ENCODE assay signal across 8 mouse cellular contexts in the genomic region with DNA sequence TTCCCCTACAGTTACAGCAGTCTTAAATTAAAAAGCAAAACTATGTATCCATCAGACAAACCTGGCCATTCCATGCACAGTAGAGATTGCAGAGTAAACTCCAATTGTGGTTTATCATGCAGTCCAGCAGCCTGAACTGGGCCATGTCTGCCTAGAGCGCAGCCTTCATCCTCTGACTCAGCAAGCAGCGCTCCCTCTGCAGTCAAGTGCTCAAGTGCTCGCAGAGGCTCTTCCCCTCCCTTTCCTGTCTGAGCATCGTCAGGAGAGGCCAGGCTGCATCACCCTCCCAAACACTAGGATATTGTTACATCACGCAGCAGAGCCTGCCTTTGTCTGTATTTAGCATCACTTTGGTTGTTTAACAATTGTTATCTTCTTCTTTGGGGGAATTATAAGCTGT. TPM values are rescaled to one million over a fixed set of nuclear protein-coding genes. Genes with fewer than 3 reads are reported as not detected.
DNase-seq lines count a peak whose midpoint lies in the region; ATAC-seq and TF ChIP-seq lines count a peak whose summit lies in the region.

No protein-coding gene starts in this region.

- H3ac ChIP-seq in C2C12 (ENCODE audit: control insufficient read depth, insufficient read length, low read depth): no peak overlapping the region
- H3ac ChIP-seq in myocyte (ENCODE audit: control insufficient read depth, insufficient read length): no peak overlapping the region

- H3K4me1 ChIP-seq in cerebellum, adult 2 months (ENCODE audit: control insufficient read depth, insufficient read depth, low read length): peaks cover 22% of the 10 kb centered on the region
- 0 out of 2 replicates have a peak, but pooled peaks cover 7% of the 10 kb centered on the region for H3K4me1 ChIP-seq in forebrain, postnatal 0 days (ENCODE audit: insufficient read depth)

- no peak overlapping the region for H3K9ac ChIP-seq in forebrain, postnatal 0 days

- peak; percentile 78 for ATAC-seq in forebrain, postnatal 0 days

- no peaks in the 10 kb centered on the region for H3K27me3 ChIP-seq in C2C12 (ENCODE audit: control insufficient read depth, insufficient read depth, insufficient read length)
- no peaks in the 10 kb centered on the region for H3K27me3 ChIP-seq in cerebellum, adult 2 months (ENCODE audit: control insufficient read depth, insufficient read depth, low read length)
- H3K27me3 ChIP-seq in forebrain, postnatal 0 days (ENCODE audit: insufficient read depth, low read length): no peaks in the 10 kb centered on the region
- no peaks in the 10 kb centered on the region for H3K27me3 ChIP-seq in myocyte (ENCODE audit: control insufficient read depth, insufficient read depth, insufficient read length)

- no peak overlapping the region for H3K4me3 ChIP-seq in gastrocnemius, adult 2 months
- no peak overlapping the region for H3K4me3 ChIP-seq in C2C12 (ENCODE audit: insufficient read depth, poor library complexity, severe bottlenecking)
- H3K4me3 ChIP-seq in cerebellum, adult 2 months (replicated peaks; ENCODE audit: insufficient read depth, low read depth, low read length): no peak overlapping the region
- no peak overlapping the region for H3K4me3 ChIP-seq in forebrain, postnatal 0 days (ENCODE audit: low read depth, low read length)
- peak overlapping the region; percentile 3; the same call in 1 of the 2 replicates for H3K4me3 ChIP-seq in left cerebral cortex, adult 2 months
- no peak overlapping the region for H3K4me3 ChIP-seq in myocyte

- no peaks in the 10 kb centered on the region for H3K9me3 ChIP-seq in forebrain, postnatal 0 days (ENCODE audit: low read length)

- H3K79me2 ChIP-seq in C2C12 (ENCODE audit: control insufficient read depth, insufficient read depth): peaks cover 98% of the 10 kb centered on the region
- peaks cover 92% of the 10 kb centered on the region for H3K79me2 ChIP-seq in myocyte (ENCODE audit: control insufficient read depth, insufficient read depth)

- H3K27ac ChIP-seq in gastrocnemius, adult 2 months: peak overlapping the region; percentile 24; the same call in 1 of the 2 replicates
- no peak overlapping the region; the same call in 1 of the 2 replicates for H3K27ac ChIP-seq in cerebellum, adult 2 months (ENCODE audit: insufficient read depth, low read length)
- no peak overlapping the region for H3K27ac ChIP-seq in forebrain, postnatal 0 days (ENCODE audit: low read depth, low read length)
- H3K27ac ChIP-seq in left cerebral cortex, adult 2 months: peak overlapping the region; percentile 58

- DNase-seq in gastrocnemius, adult 2 months: peak; percentile 39
- DNase-seq in gastrocnemius, postnatal 10 days: no peak
- DNase-seq in cerebellum, adult 2 months: peak; percentile 54 to 75
- peak; percentile 43 for DNase-seq in forebrain, postnatal 0 days
- peak; percentile 33 to 40 for DNase-seq in left cerebral cortex, adult 2 months (ENCODE audit: extremely low spot score in 1 of 2, low spot score in 2 of 2)
- DNase-seq in urinary bladder, postnatal 25 days (ENCODE audit: low spot score): no peak

- peaks cover 79% of the 10 kb centered on the region for H3K79me3 ChIP-seq in C2C12 (ENCODE audit: low read depth)

- peak overlapping the region; percentile 15; the same call in 1 of the 2 replicates for H3K4me2 ChIP-seq in forebrain, postnatal 0 days (ENCODE audit: low read depth)
- peak overlapping the region; percentile 81 for H3K4me2 ChIP-seq in myocyte (ENCODE audit: low read depth)

- TF ChIP-seq CTCF in gastrocnemius, adult 2 months (IDR thresholded peaks at IDR 0.05): peak; percentile 4; the same call in 1 of the 2 replicates
- TF ChIP-seq CTCF in C2C12 (IDR thresholded peaks at IDR 0.05; ENCODE audit: control insufficient read depth, insufficient read depth, insufficient read length): no peak
- 0 out of 2 replicates have a peak, but pooled peaks have one; percentile 10 for TF ChIP-seq CTCF in cerebellum, adult 2 months (IDR thresholded peaks at IDR 0.05; ENCODE audit: borderline replicate concordance, insufficient read depth, low read depth, low read length)
- TF ChIP-seq CTCF in forebrain, postnatal 0 days (IDR thresholded peaks at IDR 0.05; ENCODE audit: low read depth): 0 out of 2 replicates have a peak, but pooled peaks have one; percentile 15
- no peak for TF ChIP-seq CTCF in left cerebral cortex, adult 2 months (IDR thresholded peaks at IDR 0.05)

- 2% methylated on average over 5 of the region's 5 CpGs for WGBS in cerebellum, adult 2 months
- 1% methylated on average over 5 of the region's 5 CpGs for WGBS in forebrain, postnatal 0 days

- TF ChIP-seq POLR2A in cerebellum, adult 2 months (IDR thresholded peaks at IDR 0.05; ENCODE audit: borderline replicate concordance, insufficient read depth, low read length): no peak
- TF ChIP-seq POLR2A in myocyte (IDR thresholded peaks at IDR 0.05; ENCODE audit: insufficient read length, low read depth): peak; percentile 59

- intact Hi-C loops in gastrocnemius, adult 2 months (cut with DNase I): no loop called here
- intact Hi-C loops in left cerebral cortex, adult 2 months (cut with DNase I): no loop called here

- H3K36me3 ChIP-seq in C2C12 (ENCODE audit: control insufficient read depth, insufficient read depth) (no peaks in the 10 kb centered on the region), myocyte (ENCODE audit: control insufficient read depth, insufficient read depth) (no peaks in the 10 kb centered on the region)
- no peaks in the 10 kb centered on the region for H3K36me3 ChIP-seq in forebrain, postnatal 0 days (ENCODE audit: insufficient read depth)

TF ChIP-seq in C2C12, 6 proteins besides CTCF, POLR2A, EP300 and RAD21:
- TF ChIP-seq CEBPB (IDR thresholded peaks at IDR 0.05; ENCODE audit: low read depth): peak; percentile 26
- TF ChIP-seq MYOG (IDR thresholded peaks at IDR 0.05; ENCODE audit: control insufficient read depth, extremely low read depth, insufficient read length): no peak
- peak; percentile 24 for TF ChIP-seq MYOD1 (IDR thresholded peaks at IDR 0.05; ENCODE audit: control insufficient read depth, insufficient read length, low read depth)
- TF ChIP-seq FOSL1 (IDR thresholded peaks at IDR 0.05; ENCODE audit: insufficient read depth, low read length, poor library complexity, severe bottlenecking): no peak
- no peak for TF ChIP-seq USF1 (IDR thresholded peaks at IDR 0.05; ENCODE audit: low read depth)
- TF ChIP-seq MAX (IDR thresholded peaks at IDR 0.05): peak; percentile 76

TF ChIP-seq in myocyte, 11 proteins besides CTCF, POLR2A, EP300 and RAD21:
- no peak for TF ChIP-seq MYOG (IDR thresholded peaks at IDR 0.05; ENCODE audit: control insufficient read depth in 1 of 3, insufficient read depth in 1 of 3, insufficient read length in 2 of 3, low read depth in 2 of 3)
- peak; percentile 53 for TF ChIP-seq POLR2AphosphoS2 (IDR thresholded peaks at IDR 0.05; ENCODE audit: insufficient read length, low read depth)
- TF ChIP-seq CEBPB (IDR thresholded peaks at IDR 0.05; ENCODE audit: insufficient read depth, poor library complexity, severe bottlenecking): 0 out of 2 replicates have a peak, but pooled peaks have one; percentile 50
- TF ChIP-seq TCF3 (IDR thresholded peaks at IDR 0.05; ENCODE audit: insufficient read length, low read depth): no peak
- no peak for TF ChIP-seq SRF (IDR thresholded peaks at IDR 0.05; ENCODE audit: control insufficient read depth, insufficient read length, low read depth)
- TF ChIP-seq USF1 (IDR thresholded peaks at IDR 0.05; ENCODE audit: low read depth): no peak
- TF ChIP-seq MAX (IDR thresholded peaks at IDR 0.05; ENCODE audit: low read depth): no peak
- no peak for TF ChIP-seq E2F4 (IDR thresholded peaks at IDR 0.05; ENCODE audit: insufficient read depth)
- no peak for TF ChIP-seq TCF12 (IDR thresholded peaks at IDR 0.05; ENCODE audit: insufficient read depth, poor library complexity, severe bottlenecking)
- TF ChIP-seq MYOD1 (IDR thresholded peaks at IDR 0.05; ENCODE audit: control insufficient read depth in 1 of 3, insufficient read length in 2 of 3, low read depth in 2 of 3): no peak
TF ChIP-seq in myocyte: peak in this region for 2.

RNA-seq across cellular contexts. Expression of a gene that starts 25.5 kb away (rescaled TPM):
- total RNA-seq in gastrocnemius, adult 2 months (2021): 10 to 100 TPM; 32.4 to 35.6 TPM
- total RNA-seq in gastrocnemius, postnatal 10 days (2021): 10 to 100 TPM; 35.9 to 56.3 TPM
- polyA plus RNA-seq in C2C12 (2012; fragmentation: generic; extraction: Trizol) (15.9 TPM), myocyte (2012; fragmentation: generic; extraction: Trizol) (18.0 TPM)
- 213 and 231 TPM in 2 replicates for polyA plus RNA-seq in cerebellum, adult 2 months (2012; rRNA removed)
- 94.7 and 99.1 TPM in 2 replicates for total RNA-seq in forebrain, postnatal 0 days (2014; rRNA removed)
- 18.2 and 24.9 TPM in 2 replicates for polyA plus RNA-seq in forebrain, postnatal 0 days (2015; fragmentation: Nextera tagmentation; extraction: Ambion mirVana)
- 100 to 1,000 TPM; 299 to 304 TPM for total RNA-seq in left cerebral cortex, adult 2 months (2021)

Comparison
In these comparisons a context has a peak if more than half of its experiments do, and no peak if none do; other contexts are left out.
1. DNase-seq: peak in gastrocnemius, adult 2 months (single experiment), cerebellum, adult 2 months (2 of 2), forebrain, postnatal 0 days (single experiment) and left cerebral cortex, adult 2 months (2 of 2); none in gastrocnemius, postnatal 10 days (single experiment) and urinary bladder, postnatal 25 days (single experiment).
2. H3K27ac ChIP-seq: peak in gastrocnemius, adult 2 months (single experiment) and left cerebral cortex, adult 2 months (single experiment); none in cerebellum, adult 2 months (single experiment) and forebrain, postnatal 0 days (single experiment).
3. CTCF ChIP-seq: peak in gastrocnemius, adult 2 months (single experiment), cerebellum, adult 2 months (single experiment) and forebrain, postnatal 0 days (single experiment); none in C2C12 (single experiment) and left cerebral cortex, adult 2 months (single experiment).